Mouse (Mus musculus) erythroid progenitor cell, adult 5-6 weeks (primary cell): ENCODE results near the gene Zbtb5. TPM values are rescaled to one million over a fixed set of nuclear protein-coding genes. Genes with fewer than 3 reads are reported as not detected.
"Not testable (repeated sequence)": the region's sequence is repeated elsewhere in the genome, so short reads cannot be mapped to it uniquely, and the experiment has no call there.

ENCODE experiments used
- ATAC-seq: replicated peaks from 2 replicates; pipeline ENCODE4 v1.8.0; 2016; ENCODE audit warnings: moderate number of reproducible peaks, mild to moderate bottlenecking, moderate TSS enrichment, inconsistent platforms; ENCODE audit not compliant: poor library complexity, low FRiP score, severe bottlenecking
- total RNA-seq, 2 experiments: library from RNA; stranded (forward) in 1 of 2; stranded (reverse) in 1 of 2; fragments of 150-400 nt in 1 of 2; fragments of 186-747, 209-891 nt in 1 of 2; gene quantifications; 2 replicates each; pipeline versions ENCODE4 v1.2.3 to v1.2.4; 2015 to 2017; ENCODE audit warnings: low replicate concordance in 2 of 2

Zbtb5 gene
- total RNA-seq, 2 experiments from 2014 or later = 9.3 to 15.5 TPM

- no peak for ATAC-seq
Measured at GRCm38 (mm10) chr4:44974331-44974730, 37.9 kb downstream of the Zbtb5 start.

DNA sequence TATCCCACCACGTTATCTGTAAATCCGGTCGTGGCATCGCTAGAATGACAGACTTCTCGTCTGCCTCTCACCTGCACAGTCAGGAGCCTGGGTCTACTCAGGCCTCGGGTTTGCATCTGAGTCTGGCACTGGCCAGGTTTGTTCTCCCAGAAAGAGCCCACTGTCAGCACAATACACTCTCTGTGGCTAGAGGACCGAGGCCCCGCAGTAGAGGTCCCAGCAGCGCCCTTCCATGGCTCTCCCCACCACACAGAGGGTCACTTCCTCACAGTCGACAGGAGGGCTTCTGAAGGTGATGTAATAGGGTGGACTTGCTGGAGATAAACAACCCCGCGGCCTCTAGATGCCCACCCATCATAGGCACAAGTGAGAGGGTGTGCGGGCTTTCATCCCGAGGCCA is 38.3 kb downstream of the Zbtb5 start:
- peak; percentile 45 for ATAC-seq

GRCm38 (mm10) chr4:44973450-44973849 is 38.8 kb downstream of the Zbtb5 start:
- ATAC-seq = peak; percentile 95

- ATAC-seq = 0 out of 2 replicates have a peak, but pooled peaks have one; percentile 36
Measured at GRCm38 (mm10) chr4:44970612-44971110, 41.6 kb downstream of the Zbtb5 start.

GRCm38 (mm10) chr4:44970056-44970455 is 42.2 kb downstream of the Zbtb5 start:
- ATAC-seq = no peak

DNA sequence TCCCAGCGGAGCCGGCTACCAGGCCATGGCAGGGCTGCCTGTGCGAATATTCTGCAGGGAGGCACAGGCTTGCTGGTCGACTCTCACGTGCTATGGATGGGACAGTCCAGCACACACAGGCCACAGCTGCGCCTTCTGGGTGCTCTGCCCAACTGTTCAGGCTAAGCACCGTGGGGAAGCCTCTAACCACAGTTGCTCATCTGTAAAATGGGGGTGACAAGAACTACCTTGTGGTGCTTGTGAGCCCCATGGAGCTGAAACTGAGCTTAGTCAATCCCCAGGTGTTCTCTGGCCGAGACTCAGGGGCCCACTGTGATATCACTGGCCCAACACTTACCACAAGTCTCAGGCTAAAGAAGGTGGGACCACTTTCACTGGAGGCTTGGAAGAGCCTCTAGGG is 44.8 kb downstream of the Zbtb5 start:
- ATAC-seq = no peak

- no peak for ATAC-seq
Measured at GRCm38 (mm10) chr4:44965736-44966135, 46.5 kb downstream of the Zbtb5 start.

GRCm38 (mm10) chr4:44965175-44965574 is 47.0 kb downstream of the Zbtb5 start:
- no peak for ATAC-seq

GRCm38 (mm10) chr4:44963156-44963555 is 49.1 kb downstream of the Zbtb5 start:
- no peak for ATAC-seq

DNA sequence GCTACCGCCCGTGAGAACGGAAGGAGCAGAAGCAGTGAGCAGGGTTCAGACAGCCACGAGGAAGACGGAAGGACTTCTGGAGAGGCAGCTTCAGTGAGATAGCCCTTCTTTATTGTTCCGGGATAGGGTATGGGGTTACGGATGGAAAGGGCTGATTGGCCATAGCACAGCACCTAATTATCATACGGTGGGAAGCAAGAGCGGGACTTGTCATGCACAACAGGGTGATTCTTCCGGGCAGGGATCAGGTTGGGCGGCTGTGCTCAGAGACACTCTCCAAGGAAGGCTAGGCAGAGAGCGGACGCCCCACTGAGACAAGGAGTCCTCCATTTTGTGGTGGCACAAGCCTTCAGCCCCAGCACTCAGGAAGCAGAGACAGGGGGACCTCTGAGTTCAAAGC is 53.0 kb downstream of the Zbtb5 start:
- ATAC-seq = no peak

GRCm38 (mm10) chr4:44958776-44959175 is 53.4 kb downstream of the Zbtb5 start:
- no peak for ATAC-seq

DNA sequence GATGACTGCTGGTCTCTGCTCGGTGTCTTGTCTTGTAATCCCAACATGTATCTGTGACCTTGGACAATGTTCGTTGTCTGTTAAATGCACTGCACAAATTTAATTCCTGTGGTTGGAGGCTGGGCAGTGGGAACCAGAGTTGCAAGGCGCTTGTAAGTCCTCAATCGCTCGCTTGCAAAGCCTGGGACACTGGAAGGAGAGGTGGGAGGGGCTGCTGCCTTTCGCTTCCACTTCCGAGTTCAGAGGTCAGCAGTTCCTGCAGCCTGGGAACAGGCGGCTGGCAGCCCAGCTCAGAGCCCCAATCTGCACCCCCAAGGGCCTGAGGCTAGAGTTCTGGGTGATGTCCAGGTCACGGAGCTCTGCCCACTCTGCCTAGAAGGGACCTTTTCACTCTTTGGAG is 59.2 kb downstream of the Zbtb5 start:
- no peak for ATAC-seq

DNA sequence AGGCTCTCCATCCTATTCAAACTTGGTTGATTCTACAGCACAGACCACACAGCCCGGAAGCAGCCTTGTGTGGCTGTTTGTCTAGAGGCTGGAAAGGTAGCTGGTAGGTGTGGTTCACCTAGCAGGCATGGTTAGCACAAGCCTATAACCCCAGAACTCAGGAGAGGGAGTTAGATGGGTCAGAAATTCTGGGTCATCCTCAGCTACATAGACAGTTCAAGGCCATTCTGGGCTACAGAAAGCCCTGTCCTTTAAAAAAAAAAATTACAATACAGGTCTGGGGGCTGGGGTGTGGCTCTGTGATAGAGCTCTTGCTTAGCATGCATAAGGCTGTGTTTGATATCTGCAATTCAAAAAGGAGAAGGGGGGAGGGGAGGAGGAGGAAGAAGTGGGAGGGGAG is 63.9 kb downstream of the Zbtb5 start:
- no peak for ATAC-seq

- no peak for ATAC-seq
Measured at GRCm38 (mm10) chr4:44947464-44947863, 64.7 kb downstream of the Zbtb5 start.

DNA sequence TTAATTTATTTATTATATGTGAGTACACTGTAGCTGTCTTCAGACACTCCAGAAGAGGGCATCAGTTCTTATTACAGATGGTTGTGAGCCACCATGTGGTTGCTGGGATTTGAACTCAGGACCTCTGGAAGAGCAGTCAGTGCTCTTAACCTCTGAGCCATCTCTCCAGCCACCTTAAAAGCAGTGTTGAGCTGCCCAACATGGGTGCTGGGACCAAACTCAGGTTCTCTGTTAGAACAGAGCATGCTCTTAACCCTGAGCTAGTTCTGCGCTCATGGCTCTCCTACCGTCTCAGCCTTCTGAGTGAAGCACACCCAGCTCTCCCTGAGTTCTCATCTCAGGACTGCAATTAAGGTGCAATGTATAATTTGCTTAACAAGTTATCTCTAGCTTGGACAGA is 66.1 kb downstream of the Zbtb5 start:
- ATAC-seq = not testable (repeated sequence)

DNA sequence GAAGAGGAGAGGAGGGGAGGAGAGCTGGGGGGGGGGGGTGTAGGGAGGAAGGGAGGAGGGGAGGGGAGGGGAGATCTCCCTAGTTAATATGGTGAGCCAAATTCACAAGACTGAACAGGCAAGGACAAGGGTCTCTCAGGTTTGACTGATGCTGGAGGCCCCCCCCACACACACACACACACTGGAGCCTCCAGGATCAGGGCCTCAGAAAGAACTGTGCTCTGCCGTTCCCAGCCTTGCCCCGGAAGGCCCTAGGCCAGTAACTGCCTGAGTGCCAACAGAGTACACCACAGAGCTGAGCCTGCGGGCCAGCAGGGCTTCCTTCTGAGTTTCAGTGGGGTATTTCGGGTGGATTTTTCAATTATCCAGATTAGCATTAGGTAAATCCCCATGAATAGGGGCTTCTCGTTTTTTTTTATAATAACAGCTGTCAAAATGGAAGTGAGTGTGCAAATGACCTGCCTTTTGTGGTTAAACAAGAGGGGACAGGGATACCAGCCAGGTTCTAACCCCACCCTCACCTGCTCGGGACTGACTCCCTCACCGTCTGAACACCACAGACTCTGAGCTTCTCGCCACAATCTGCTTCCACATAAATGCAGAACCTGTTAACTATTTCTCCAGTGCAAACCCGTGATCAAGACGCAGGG is 67.7 kb downstream of the Zbtb5 start:
- ATAC-seq = no peak

DNA sequence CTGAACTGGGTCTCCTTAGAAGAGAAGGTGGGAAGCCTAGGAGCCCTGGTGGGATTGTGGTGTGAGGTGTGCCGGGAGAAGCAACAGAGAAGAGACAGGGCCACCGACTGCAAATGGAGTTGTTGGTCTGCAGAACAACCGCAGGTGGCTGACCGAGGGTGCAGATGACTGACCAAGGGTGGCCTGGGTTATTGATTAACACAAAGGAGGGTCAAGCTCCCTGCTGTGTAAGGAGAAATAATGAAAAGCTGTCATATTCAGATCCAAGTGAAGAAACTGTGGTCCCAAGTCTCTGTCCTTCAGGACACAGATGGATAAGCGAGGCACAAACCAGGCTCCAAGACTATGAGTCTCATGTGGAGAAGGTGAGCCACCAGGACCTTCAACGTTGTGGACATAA is 68.7 kb downstream of the Zbtb5 start:
- ATAC-seq = no peak

GRCm38 (mm10) chr4:44942237-44942636 is 70.0 kb downstream of the Zbtb5 start:
- ATAC-seq = no peak
